Mouse (Mus musculus): ENCODE measurements around the gene Zbtb2. TPM values are rescaled to one million over a fixed set of nuclear protein-coding genes. Genes with fewer than 3 reads are reported as not detected.
"Not testable (repeated sequence)": the region's sequence is repeated elsewhere in the genome, so short reads cannot be mapped to it uniquely, and the experiment has no call there.

The Zbtb2 gene
- total RNA-seq (2021): 10 to 100 TPM; 11.8 to 12.1 TPM
- long read RNA-seq, experiment 1, full-length matches to known transcripts: 4 of 5 reads
- long read RNA-seq, experiment 1, partial matches to known transcripts: 0 of 5 reads
- long read RNA-seq, experiment 1, other reads (novel, unspliced or antisense): 1 of 5 reads
- long read RNA-seq, experiment 2, partial matches to known transcripts: 0 of 1 reads
- long read RNA-seq, experiment 2, other reads (novel, unspliced or antisense): 1 of 1 reads

DNA sequence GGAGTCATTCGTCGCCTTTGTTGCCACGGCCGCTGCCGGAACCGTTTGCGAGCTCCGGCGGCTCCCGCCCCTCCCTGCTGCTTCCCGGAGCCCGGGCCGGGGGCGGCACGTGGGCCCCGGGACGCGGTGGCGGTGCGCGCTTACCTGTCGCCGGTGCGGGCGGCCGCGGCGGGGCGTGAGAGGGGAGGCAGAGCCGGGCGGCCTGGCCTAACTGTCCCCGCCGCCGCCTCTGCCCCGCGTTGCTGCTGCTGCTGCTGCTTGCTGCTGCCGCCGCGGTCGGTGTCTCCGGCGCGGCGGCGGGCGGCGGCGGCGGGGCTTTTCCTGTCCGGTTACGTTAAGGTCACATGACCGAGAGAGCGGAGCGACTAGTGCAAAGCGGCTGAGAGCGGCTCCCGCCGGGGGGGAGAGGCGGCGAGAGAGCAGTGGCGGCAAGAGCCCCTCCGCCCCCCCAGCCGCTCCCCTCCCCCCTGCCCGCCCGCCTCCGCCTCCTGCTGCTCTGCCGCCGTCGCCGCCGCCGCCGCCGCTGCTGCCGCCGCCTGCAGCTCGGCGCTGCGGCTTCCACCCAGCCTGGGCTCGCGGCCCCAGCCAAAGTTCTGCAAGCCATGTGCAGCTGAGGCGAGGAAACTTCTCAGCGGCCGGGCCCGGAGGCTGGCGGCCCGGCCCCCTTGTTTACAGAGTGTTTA, at the start of gene Zbtb2:
Gene Zbtb2, minus strand, starts transcription at position 408 of the 683 bp plus-strand sequence.
- DNase-seq: peak; percentile 71 to 76

DNA sequence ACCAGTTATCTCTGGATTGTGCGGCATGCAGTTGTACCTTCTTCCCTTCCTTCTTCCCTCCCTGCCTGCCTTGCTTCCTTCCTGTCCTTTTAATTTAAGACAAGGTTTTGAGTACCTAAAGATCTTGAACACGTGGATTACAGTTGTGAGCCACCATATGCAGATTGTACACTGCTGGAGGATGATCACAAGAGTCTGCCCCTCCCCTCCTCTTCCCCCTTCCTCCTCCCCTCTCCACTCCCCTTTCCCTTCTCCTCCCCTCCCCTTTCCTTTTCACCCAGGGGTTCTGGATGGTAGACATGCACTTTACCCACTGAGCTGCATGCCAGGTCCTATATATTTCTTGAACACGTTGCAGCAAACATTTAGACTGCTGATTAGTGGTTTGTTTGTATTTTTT, 47.5 kb upstream of the Zbtb2 start:
- DNase-seq: no peak

DNA sequence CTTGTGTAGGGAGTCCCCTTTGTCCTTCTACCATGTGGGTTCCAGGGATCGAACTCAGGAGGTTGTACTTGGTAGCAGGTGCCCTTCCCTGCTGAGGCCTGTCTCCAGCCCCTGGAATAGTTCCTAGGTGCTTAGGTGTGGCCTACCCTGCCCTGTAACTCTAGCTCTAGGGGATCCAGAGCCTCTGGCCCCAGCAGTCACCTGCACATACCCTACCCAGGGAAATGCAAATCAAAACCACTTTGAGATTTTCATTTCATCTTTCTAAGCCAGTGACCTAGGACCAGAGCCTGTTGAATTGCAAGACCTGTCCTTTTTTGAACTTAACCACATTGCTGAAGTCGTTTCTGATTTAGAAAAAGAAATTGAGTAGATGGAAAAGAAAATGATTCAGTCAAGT, 46.0 kb upstream of the Zbtb2 start:
- not testable (repeated sequence) for DNase-seq

GRCm38 (mm10) chr10:4432996-4433755, 45.3 kb upstream of the Zbtb2 start:
- DNase-seq: peak in 1 of 2 experiments; percentile 21

DNA sequence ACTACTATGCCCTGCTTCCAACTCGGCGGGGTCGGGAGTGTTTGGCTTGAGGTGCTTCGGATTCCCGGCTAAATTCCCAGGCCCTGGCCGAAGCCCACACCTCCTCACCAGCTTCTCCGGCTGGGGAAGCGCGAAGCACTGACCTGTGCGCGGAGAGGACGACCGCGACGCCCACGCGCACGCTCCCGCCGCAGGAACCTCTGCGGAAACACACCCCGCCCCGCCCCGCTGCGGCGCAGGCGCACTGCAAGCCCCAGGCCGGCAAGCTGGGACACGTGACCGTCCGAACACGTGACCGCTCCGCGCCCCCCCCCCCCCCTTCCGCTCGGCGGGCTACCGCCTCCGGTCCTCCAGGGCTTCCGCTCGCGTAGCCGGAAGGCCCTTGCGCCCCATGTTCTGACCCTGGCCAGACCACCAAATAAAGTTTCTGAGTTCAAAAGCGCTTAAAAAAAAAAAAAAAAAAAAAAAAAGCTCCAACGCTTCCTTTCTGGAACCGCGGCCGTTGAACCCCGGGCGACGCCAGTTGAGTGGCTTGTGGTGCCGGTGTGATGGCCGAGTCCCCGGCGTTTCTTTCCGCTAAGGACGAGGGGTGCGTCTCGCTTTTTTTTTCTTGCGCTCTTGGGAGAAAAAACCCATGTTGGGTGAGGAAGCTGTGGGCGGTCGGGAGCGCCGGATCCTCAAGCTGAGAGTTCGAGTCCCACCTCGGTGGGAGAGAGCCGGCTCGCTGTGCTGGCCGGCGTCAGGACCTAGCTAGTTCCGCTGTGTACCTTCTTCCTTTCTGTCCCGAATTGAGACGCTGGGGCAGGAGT, 44.4 kb upstream of the Zbtb2 start, which contains the start of the genes Rmnd1 and Armt1:
Gene Rmnd1, minus strand, starts transcription at position 266 of the 809 bp plus-strand sequence.
Gene Armt1, plus strand, starts transcription at position 345 of the 809 bp plus-strand sequence.
- peak; percentile 96 to 98 for DNase-seq

- DNase-seq: no peak
Measured at GRCm38 (mm10) chr10:4431746-4432122, 43.8 kb upstream of the Zbtb2 start.

DNA sequence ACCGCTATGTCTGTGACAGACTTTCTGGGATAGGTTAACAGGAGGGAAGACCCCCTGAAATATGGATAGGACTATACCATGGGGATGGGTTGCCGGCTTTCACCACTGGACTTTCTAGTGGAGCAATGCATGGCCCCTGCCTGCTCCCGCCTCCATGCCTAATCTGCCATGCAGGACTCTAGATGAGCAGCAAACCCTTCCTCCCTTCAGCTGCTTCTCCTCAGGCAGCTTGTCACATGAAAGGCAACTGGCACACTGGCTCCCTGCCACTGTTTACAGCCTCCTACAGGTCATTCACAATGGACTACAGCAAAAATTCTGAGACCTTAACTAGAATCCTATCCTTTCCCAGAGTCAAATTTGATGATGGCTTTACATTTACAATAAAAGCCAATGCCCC, 42.9 kb upstream of the Zbtb2 start:
- DNase-seq: peak in 1 of 2 experiments; percentile 26

DNA sequence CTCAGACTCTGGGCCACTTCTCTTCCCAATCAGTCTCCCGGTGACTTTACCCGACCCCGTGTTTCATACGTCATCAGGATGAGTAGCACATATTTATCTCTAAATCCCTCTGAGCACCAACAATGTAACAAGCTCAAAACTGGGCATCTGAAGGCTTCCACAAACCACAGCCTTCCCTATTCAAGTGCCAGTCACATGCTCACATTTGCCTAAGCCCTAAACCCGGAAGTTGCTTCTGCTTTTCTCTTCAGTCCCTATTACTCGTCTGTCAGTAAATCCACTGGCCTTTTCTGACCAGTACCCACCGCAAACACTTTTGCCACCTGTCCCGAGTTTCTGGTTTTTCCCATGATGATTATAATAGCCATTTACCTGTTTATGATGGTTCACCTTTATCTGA, 42.5 kb upstream of the Zbtb2 start:
- no peak for DNase-seq

DNA sequence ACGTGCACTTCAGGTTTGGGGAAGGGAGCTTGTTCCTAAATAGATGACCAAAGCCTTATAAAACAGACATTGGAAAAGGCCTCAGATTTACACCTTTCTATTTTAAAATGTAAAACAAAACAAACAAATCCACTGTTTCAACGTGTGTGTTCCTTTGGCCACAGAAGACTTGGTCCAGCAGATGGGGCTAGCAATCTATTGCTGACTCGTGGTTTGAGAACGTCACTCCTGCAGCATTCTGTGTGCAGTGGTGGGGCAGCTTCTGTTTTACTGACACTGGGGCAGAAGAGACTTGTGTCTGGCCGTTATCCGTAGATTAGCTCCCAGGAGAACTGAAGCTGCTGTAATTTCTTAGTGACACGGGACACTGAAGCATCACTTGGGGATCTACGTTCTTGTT, 37.3 kb upstream of the Zbtb2 start:
- DNase-seq: peak; percentile 40 to 46

GRCm38 (mm10) chr10:4407191-4407590, 19.3 kb upstream of the Zbtb2 start:
- no peak for DNase-seq

GRCm38 (mm10) chr10:4405511-4405910, 17.6 kb upstream of the Zbtb2 start:
- no peak for DNase-seq

- peak in 1 of 2 experiments; percentile 57 for DNase-seq
Measured at GRCm38 (mm10) chr10:4404895-4405491, 17.1 kb upstream of the Zbtb2 start.

DNA sequence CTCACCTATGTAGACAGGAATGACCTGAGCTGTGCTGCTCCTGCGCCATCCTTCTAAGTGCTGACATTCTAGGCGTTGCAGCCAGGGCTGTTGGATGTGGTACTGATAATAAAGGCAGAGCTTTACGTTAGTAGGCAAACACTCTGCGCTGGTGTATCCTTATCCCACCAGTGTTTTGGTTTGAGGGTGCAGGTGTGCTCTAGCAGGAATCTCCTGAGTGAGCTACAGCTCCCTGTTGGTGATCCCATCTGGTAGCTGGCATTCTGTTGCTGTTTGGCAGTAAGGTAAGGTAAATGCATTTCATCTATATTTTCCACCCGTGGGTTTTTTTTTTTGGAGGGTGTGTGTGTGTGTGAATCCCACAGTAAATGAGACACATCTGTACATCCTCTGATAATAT, 10.2 kb upstream of the Zbtb2 start:
- no peak for DNase-seq

- DNase-seq: no peak
Measured at GRCm38 (mm10) chr10:4395321-4395720, 7.4 kb upstream of the Zbtb2 start.

DNA sequence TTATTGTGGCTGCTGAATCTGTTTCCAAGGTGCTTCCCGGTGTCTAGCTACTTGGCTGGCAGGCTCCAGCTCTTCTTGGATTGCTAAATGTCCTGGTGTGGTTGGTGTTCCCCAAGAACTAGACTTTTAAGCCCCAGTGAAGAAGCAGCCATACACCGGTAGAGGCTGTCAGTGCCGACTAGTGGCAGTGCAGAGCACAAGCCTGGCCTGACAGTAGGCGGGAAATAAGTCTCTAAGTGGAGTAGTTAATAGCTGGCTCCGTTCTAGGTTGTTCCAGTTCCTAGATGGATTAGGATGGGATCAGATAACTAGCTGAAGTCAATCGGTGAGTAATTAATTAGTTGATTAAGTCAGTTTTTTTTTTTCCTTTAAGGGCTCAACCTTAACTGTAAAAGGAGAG, 3.9 kb upstream of the Zbtb2 start:
- DNase-seq: peak; percentile 49 to 53

GRCm38 (mm10) chr10:4391076-4391475, 3.2 kb upstream of the Zbtb2 start:
- no peak for DNase-seq

DNA sequence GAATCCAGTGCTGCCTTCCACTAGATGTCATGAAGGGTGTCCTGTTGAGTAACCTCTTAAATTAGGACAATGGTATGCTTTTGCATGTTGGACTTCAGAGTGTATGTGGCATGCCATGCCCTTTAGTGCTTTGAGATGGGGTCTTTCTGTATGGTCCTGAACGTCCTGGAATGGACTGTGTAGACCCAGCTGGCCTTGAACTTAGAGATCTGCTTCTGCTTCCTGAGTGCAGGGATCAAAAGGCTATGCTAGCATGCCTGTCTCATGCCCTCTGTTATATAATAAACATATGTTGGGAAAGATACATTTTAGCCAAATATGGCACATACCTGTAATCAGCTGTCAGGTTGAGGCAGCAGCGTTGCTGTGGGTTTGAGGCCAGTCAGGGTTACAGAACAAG, 2.6 kb upstream of the Zbtb2 start:
- no peak for DNase-seq

DNA sequence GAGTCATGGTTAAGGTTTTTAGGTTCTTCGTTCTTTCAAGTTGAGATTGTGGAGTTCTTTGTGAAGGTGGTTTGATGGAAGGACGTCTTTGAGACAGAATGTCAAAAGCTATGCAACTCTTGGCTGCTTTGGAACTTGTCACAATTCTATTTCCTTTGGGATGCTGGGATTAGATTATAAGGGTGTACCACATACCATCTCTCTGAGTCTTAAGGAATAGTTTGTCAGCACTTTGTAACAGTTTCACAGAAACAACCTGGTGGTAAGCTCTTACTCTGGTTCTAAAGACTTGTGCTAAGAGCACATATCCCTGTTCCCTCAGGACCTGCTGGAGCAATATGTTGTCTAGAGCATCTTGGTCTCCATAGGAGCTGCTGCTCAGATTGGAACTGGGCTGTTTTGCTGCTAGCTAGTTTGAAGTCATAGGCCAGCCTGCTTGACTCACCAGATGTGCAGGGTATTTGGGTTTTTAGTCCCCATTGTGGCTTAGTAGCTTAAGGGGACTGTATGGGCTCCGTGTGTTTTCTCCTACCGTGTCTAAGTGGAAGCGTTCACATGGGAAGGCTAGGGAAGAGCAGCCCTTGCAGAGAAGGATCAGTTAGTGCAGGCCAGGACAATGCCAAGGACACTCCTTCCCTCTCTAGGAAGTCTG, 1.7 kb upstream of the Zbtb2 start:
- peak in 1 of 2 experiments; percentile 32 for DNase-seq

DNA sequence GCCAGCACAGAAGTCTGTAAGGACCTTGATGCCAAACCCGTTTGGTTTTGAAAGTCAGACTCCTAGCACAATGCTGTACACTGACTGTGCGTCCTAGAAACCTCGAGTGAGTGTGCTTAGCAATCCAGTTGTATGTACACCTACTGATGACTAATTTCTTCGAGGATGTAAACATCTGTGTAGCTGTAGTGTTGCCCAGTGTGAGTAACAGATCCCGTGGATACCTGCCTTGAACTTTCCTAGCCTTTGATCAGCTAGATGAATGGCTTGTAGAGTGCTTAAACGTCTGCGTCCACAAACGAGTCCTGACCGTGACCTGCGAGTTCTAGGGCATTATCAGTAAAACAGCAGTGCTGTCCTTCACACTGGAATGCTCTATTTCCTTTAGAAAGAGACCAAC, 1.1 kb upstream of the Zbtb2 start:
- DNase-seq: peak; percentile 61 to 68

- DNase-seq: no peak
Measured at GRCm38 (mm10) chr10:4388384-4388745, 457 bp upstream of the Zbtb2 start.
